Mouse (Mus musculus): ENCODE measurements around the gene Sec14l5. TPM values are rescaled to one million over a fixed set of nuclear protein-coding genes. Genes with fewer than 3 reads are reported as not detected.

Sec14l5 gene
- total and polyA plus RNA-seq, 2 experiments = 0.02 to 0.09 TPM

- no peaks in the 10 kb centered on the region for H3K27me3 ChIP-seq (ENCODE audit: control insufficient read depth, insufficient read depth, low read length)
Observed at GRCm38 (mm10) chr16:5233418-5234313, 86.8 kb downstream of the Sec14l5 start, which contains the start of gene Alg1. Gene Alg1, plus strand, starts transcription at chr16:5233621.

More at GRCm38 (mm10) chr16:5233418-5234313, 86.8 kb downstream of the Sec14l5 start, which contains the start of gene Alg1:
- Histone ChIP-seq H3K36me3 (ENCODE audit: control insufficient read depth, insufficient read depth, low read length) (no peaks in the 10 kb centered on the region), H3K27ac (replicated peaks; ENCODE audit: insufficient read depth, low read depth, low read length) (peak within 1 kb of the TSS; percentile 26; the same call in 1 of the 2 replicates), H3K4me1 (ENCODE audit: control insufficient read depth, insufficient read depth, low read length) (peaks cover 6% of the 10 kb centered on the region; the same call in 1 of the 2 replicates), H3K9ac (ENCODE audit: low read depth, low read length) (peak within 1 kb of the TSS; percentile 82), H3K79me2 (ENCODE audit: control insufficient read depth, insufficient read depth, low read length) (0 out of 2 replicates have a peak, but pooled peaks cover 4% of the 10 kb centered on the region), H3K4me3 (ENCODE audit: insufficient read depth, low read depth, low read length) (peak within 1 kb of the TSS; percentile 74)
- TF ChIP-seq POLR2A (IDR thresholded peaks at IDR 0.05; ENCODE audit: extremely low read depth, insufficient read depth, low read length) = peak; percentile 98
- no peak for TF ChIP-seq CTCF (IDR thresholded peaks at IDR 0.05; ENCODE audit: low read depth, low read length)
- peak; percentile 84 for DNase-seq (ENCODE audit: extremely low read depth, low read depth, low spot score)
- 1% methylated on average over 47 of the region's 47 CpGs for WGBS

Other genes starting within 250 kb of the Sec14l5 start
- 12.2 and 16.2 TPM in 2 replicates for gene Nudt16l1, start 208.3 kb upstream of the Sec14l5 start, total RNA-seq (2014; rRNA removed)
- 53.5 and 57.0 TPM in 2 replicates for gene Nudt16l1, start 208.3 kb upstream of the Sec14l5 start, polyA plus RNA-seq (2012; rRNA removed)
- gene Anks3, start 182.9 kb upstream of the Sec14l5 start, total RNA-seq (2014; rRNA removed) = 11.3 and 14.2 TPM in 2 replicates
- gene Anks3, start 182.9 kb upstream of the Sec14l5 start, polyA plus RNA-seq (2012; rRNA removed) = 16.8 and 22.3 TPM in 2 replicates
- not detected in 2 replicates for gene Sept12, start 149.3 kb upstream of the Sec14l5 start, total RNA-seq (2014; rRNA removed)
- not detected in 2 replicates for gene Sept12, start 149.3 kb upstream of the Sec14l5 start, polyA plus RNA-seq (2012; rRNA removed)
- 3.6 and 14.6 TPM in 2 replicates for gene Smim22, start 139.8 kb upstream of the Sec14l5 start, total RNA-seq (2014; rRNA removed)
- 13.9 and 35.5 TPM in 2 replicates for gene Smim22, start 139.8 kb upstream of the Sec14l5 start, polyA plus RNA-seq (2012; rRNA removed)
- gene Rogdi, start 133.6 kb upstream of the Sec14l5 start, total RNA-seq (2014; rRNA removed) = 5.2 and 7.5 TPM in 2 replicates
- gene Rogdi, start 133.6 kb upstream of the Sec14l5 start, polyA plus RNA-seq (2012; rRNA removed) = 29.9 and 53.7 TPM in 2 replicates
- 48.5 and 50.3 TPM in 2 replicates for gene Glyr1, start 97.2 kb upstream of the Sec14l5 start, total RNA-seq (2014; rRNA removed)
- 42.8 and 48.6 TPM in 2 replicates for gene Glyr1, start 97.2 kb upstream of the Sec14l5 start, polyA plus RNA-seq (2012; rRNA removed)
- gene Ubn1, start 97.1 kb upstream of the Sec14l5 start, total RNA-seq (2014; rRNA removed) = 11.5 and 15.6 TPM in 2 replicates
- 12.1 and 15.6 TPM in 2 replicates for gene Ubn1, start 97.1 kb upstream of the Sec14l5 start, polyA plus RNA-seq (2012; rRNA removed)
- 9.4 and 10.2 TPM in 2 replicates for gene Ppl, start 14.7 kb upstream of the Sec14l5 start, total RNA-seq (2014; rRNA removed)
- 3.3 and 3.6 TPM in 2 replicates for gene Ppl, start 14.7 kb upstream of the Sec14l5 start, polyA plus RNA-seq (2012; rRNA removed)
- 10.0 and 13.4 TPM in 2 replicates for gene Nagpa, start 56.9 kb downstream of the Sec14l5 start, total RNA-seq (2014; rRNA removed)
- gene Nagpa, start 56.9 kb downstream of the Sec14l5 start, polyA plus RNA-seq (2012; rRNA removed) = 22.1 and 24.0 TPM in 2 replicates
- 1.7 and 2.7 TPM in 2 replicates for gene AU021092, start 75.2 kb downstream of the Sec14l5 start, total RNA-seq (2014; rRNA removed)
- gene AU021092, start 75.2 kb downstream of the Sec14l5 start, polyA plus RNA-seq (2012; rRNA removed) = 2.4 and 2.7 TPM in 2 replicates
- 24.7 and 30.3 TPM in 2 replicates for gene Alg1, start 86.5 kb downstream of the Sec14l5 start, total RNA-seq (2014; rRNA removed)
- gene Alg1, start 86.5 kb downstream of the Sec14l5 start, polyA plus RNA-seq (2012; rRNA removed) = 43.6 and 46.1 TPM in 2 replicates
- 7.2 and 9.0 TPM in 2 replicates for gene Eef2kmt, start 108.9 kb downstream of the Sec14l5 start, total RNA-seq (2014; rRNA removed)
- 17.3 and 22.4 TPM in 2 replicates for gene Eef2kmt, start 108.9 kb downstream of the Sec14l5 start, polyA plus RNA-seq (2012; rRNA removed)